Mouse (Mus musculus) lung, embryonic 16.5 days (tissue): ENCODE measurements at regions not wholly inside any gene's neighbourhood (a gene's known extent, or its start where the extent isn't known, plus 50 kb on each side); places are given as distances from the start of the nearest gene placed in this dataset.

Experiments
- ATAC-seq: fragments of 200-750 bp; cut with Nextera tagmentation; 2 replicates; pipeline ENCODE4 v1.8.0; 2017; ENCODE audit warnings: low read depth, mild to moderate bottlenecking, moderate library complexity
- H3K27ac ChIP-seq: fragments of 300-500 bp; sonication (generic); 2 replicates; pipeline ENCODE4 v1.5.1; 2014; ENCODE audit warnings: mild to moderate bottlenecking, control low read depth, low read length
- H3K27me3 ChIP-seq: fragments of 300-500 bp; sonication (generic); 2 replicates; pipeline ENCODE4 v1.6.1; 2014; ENCODE audit warnings: low read depth, low read length, mixed read lengths; ENCODE audit not compliant: control insufficient read depth, insufficient read depth
- H3K36me3 ChIP-seq: fragments of 300-500 bp; sonication (generic); 2 replicates; pipeline ENCODE4 v1.6.1; 2014; ENCODE audit warnings: low read length; ENCODE audit not compliant: control insufficient read depth, insufficient read depth
- H3K4me1 ChIP-seq: fragments of 300-500 bp; sonication (generic); replicated peaks from 2 replicates; pipeline ENCODE4 v1.6.1; 2014; ENCODE audit warnings: low read length, mixed read lengths; ENCODE audit not compliant: control insufficient read depth, insufficient read depth
- H3K4me2 ChIP-seq: fragments of 300-500 bp; sonication (generic); 2 replicates; pipeline ENCODE4 v1.6.1; 2014; ENCODE audit warnings: low read depth, low read length, control low read depth
- H3K4me3 ChIP-seq: fragments of 300-500 bp; sonication (generic); 2 replicates; pipeline ENCODE4 v1.5.1; 2014; ENCODE audit warnings: mild to moderate bottlenecking, low read length, control low read depth
- H3K9ac ChIP-seq: fragments of 300-500 bp; sonication (generic); 2 replicates; pipeline ENCODE4 v1.6.1; 2014; ENCODE audit warnings: low read length, control low read depth
- H3K9me3 ChIP-seq: fragments of 300-500 bp; sonication (generic); 2 replicates; pipeline ENCODE4 v1.6.1; 2016; ENCODE audit warnings: low read length; ENCODE audit not compliant: control insufficient read depth
- WGBS: fragments of 180-500 bp; shearing (Covaris S2); extraction: QIAGEN DNeasy Blood & Tissue Kit; methylation state at CpG from one replicate; pipeline ENCODE4 v1.1.7; 2014; 5-methylcytosine and 5-hydroxymethylcytosine counted together

DNA sequence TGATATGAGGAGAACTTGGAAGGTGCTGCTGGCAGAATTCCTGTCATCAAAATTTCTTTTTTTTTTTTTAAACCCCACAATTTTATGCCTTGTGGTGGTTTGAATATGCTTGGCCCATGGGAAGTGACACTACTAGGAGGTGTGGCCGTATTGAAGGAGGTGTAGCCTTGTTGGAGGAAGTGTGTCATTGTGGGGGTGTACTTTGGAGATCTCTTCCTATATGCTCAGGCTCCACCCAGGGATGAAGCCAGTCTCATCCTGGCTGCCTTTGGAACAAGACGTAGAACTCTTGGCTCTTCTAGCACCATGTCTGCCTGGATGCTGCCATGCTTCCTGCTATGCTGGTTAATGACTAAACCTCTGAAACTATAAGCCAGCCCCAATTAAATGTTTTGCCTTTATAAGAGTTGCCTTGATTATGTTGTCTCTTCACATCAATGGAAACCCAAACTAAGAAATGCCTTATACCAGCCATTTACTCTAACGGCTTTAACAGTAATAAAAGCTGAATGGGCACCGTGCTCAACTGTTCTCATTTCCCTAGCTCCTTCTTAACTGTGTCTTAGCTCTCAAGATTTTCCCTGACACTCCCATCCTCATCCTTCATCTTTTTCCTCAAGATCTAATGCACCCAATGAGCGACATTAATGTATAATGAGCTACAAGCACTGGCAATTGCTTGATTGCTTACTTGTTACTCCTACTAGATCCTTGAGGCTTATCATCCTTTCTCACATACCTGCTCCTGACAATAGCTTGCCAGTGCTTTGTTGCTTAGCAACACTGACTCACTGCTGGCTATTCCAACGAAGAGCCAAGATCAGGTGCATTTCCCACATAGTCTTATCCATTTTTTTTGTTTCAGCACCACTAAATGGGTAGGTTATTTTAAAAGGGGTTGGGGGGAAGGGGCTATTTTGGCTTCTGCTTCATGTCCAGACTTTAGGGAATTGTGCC, 61.7 kb upstream of the Hspb3 start:
- H3K9ac ChIP-seq: no peak overlapping the region
- no peaks in the 10 kb centered on the region for H3K27me3 ChIP-seq
- H3K36me3 ChIP-seq: no peaks in the 10 kb centered on the region
- no peak overlapping the region for H3K27ac ChIP-seq
- ATAC-seq: no peak
- H3K4me2 ChIP-seq: no peak overlapping the region
- no peak overlapping the region for H3K4me3 ChIP-seq
- no peaks in the 10 kb centered on the region for H3K9me3 ChIP-seq
- WGBS: 74% methylated on average over 6 of the region's 6 CpGs
- H3K4me1 ChIP-seq: no peaks in the 10 kb centered on the region

DNA sequence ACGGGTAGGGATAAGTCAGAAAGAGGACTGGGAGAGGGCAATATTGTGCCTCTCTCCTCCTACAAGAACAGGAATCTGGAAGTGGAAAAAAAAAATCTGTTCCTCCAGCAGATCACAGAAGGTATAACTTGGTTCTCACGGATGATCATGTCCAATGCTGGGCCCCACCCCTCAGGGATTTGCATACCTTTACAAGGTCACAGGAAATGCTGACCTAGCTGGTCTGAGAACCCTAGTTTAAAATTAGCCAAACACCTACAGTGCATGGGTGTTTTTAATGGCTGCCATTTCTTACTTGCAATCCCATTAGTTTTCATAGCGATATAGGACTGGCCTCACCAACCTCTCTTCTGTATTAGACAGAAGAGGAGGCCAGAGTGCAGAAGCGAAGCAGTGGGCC, 51.8 kb upstream of the Hspb3 start:
- H3K4me2 ChIP-seq: no peak overlapping the region
- no peaks in the 10 kb centered on the region for H3K36me3 ChIP-seq
- no peak overlapping the region for H3K9ac ChIP-seq
- H3K27me3 ChIP-seq: no peaks in the 10 kb centered on the region
- no peak overlapping the region for H3K4me3 ChIP-seq
- H3K27ac ChIP-seq: no peak overlapping the region
- ATAC-seq: no peak
- WGBS: 73% methylated on average over 4 of the region's 4 CpGs
- H3K4me1 ChIP-seq: no peaks in the 10 kb centered on the region
- H3K9me3 ChIP-seq: no peaks in the 10 kb centered on the region

DNA sequence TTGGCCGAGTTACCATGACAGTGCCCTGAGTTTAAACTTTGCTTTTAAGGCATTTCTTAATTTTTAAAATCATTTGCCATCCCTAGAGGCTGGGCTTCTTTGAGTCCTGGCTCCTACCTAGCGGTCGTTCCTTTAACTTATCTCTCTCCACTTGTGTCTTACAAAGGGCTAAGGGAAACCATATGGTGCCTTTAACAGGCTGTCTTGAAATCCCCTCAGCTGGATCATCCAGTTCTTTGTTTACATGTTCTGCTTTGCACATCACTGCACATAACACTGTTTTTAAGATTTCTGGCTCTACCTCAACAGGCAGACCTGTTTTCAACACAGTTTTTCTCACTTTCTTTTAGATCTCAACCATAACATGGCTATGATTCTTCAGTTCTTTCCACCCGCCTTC, 50.4 kb upstream of the Hspb3 start:
- 50% methylated on average over 4 of the region's 4 CpGs for WGBS
- Histone ChIP-seq H3K27ac (no peak overlapping the region), H3K4me3 (no peak overlapping the region), H3K36me3 (no peaks in the 10 kb centered on the region), H3K27me3 (no peaks in the 10 kb centered on the region), H3K4me1 (no peaks in the 10 kb centered on the region), H3K9ac (no peak overlapping the region), H3K4me2 (no peak overlapping the region), H3K9me3 (no peaks in the 10 kb centered on the region)
- ATAC-seq: no peak
